In genomic region chr2:20138426-20138825, GRCm38 (mm10) we compare ENCODE assay signal across 22 mouse cellular contexts.
DNase-seq lines count a peak whose midpoint lies in the region; ATAC-seq and TF ChIP-seq lines count a peak whose summit lies in the region.
"Had no signal": no experiment of that assay in that cellular context is flagged by ENCODE, and none has a peak within 500 bp of the region (broad histone marks: within the 10 kb centered on the region; RNA-seq: fewer than 3 reads in every experiment).

No protein-coding gene starts in this region.

- H3K27me3 ChIP-seq in embryonic facial prominence, embryonic 14.5 days (replicated peaks; ENCODE audit: control insufficient read depth, insufficient read depth, low read length) = no peaks in the 10 kb centered on the region
- H3K27me3 ChIP-seq in embryonic facial prominence, embryonic 10.5 days (replicated peaks; ENCODE audit: low read depth, poor library complexity, severe bottlenecking) = no peaks in the 10 kb centered on the region
- no peaks in the 10 kb centered on the region; the same call in 1 of the 2 replicates for H3K27me3 ChIP-seq in forebrain, embryonic 12.5 days
- H3K27me3 ChIP-seq: CH12.LX, Patski had no signal

- no peak overlapping the region for H3K27ac ChIP-seq in embryonic facial prominence, embryonic 14.5 days (replicated peaks; ENCODE audit: low read depth, low read length)
- no peak overlapping the region for H3K27ac ChIP-seq in embryonic facial prominence, embryonic 10.5 days (replicated peaks)
- H3K27ac ChIP-seq in gastrocnemius, adult 2 months = no peak overlapping the region
- H3K27ac ChIP-seq in forebrain, embryonic 12.5 days = no peak overlapping the region

- H3K9ac ChIP-seq in embryonic facial prominence, embryonic 14.5 days (ENCODE audit: low read depth, low read length) = no peak overlapping the region
- H3K9ac ChIP-seq in forebrain, embryonic 12.5 days = no peak overlapping the region

- intact Hi-C loops in gastrocnemius, adult 2 months (cut with DNase I) = no loop called here

- no peaks in the 10 kb centered on the region for H3K36me3 ChIP-seq in embryonic facial prominence, embryonic 14.5 days (ENCODE audit: control insufficient read depth, insufficient read depth, low read length)
- no peaks in the 10 kb centered on the region for H3K36me3 ChIP-seq in embryonic facial prominence, embryonic 10.5 days (replicated peaks)
- no peaks in the 10 kb centered on the region for H3K36me3 ChIP-seq in forebrain, embryonic 12.5 days (replicated peaks)
- H3K36me3 ChIP-seq: G1E had no signal

- no peak for TF ChIP-seq CTCF in gastrocnemius, adult 2 months (IDR thresholded peaks at IDR 0.05)

- H3K4me1 ChIP-seq in embryonic facial prominence, embryonic 14.5 days (ENCODE audit: control insufficient read depth, insufficient read depth, low read length) = no peaks in the 10 kb centered on the region
- H3K4me1 ChIP-seq in embryonic facial prominence, embryonic 10.5 days = no peaks in the 10 kb centered on the region
- H3K4me1 ChIP-seq in forebrain, embryonic 12.5 days = no peaks in the 10 kb centered on the region

- no peak overlapping the region for H3K4me2 ChIP-seq in embryonic facial prominence, embryonic 14.5 days (ENCODE audit: low read depth, low read length)
- H3K4me2 ChIP-seq in forebrain, embryonic 12.5 days = no peak overlapping the region

- H3K4me3 ChIP-seq in embryonic facial prominence, embryonic 14.5 days (ENCODE audit: low read depth, low read length) = no peak overlapping the region
- no peak overlapping the region for H3K4me3 ChIP-seq in embryonic facial prominence, embryonic 10.5 days
- no peak overlapping the region for H3K4me3 ChIP-seq in gastrocnemius, adult 2 months
- H3K4me3 ChIP-seq in forebrain, embryonic 12.5 days (replicated peaks) = no peak overlapping the region

- 81% methylated on average over 1 of the region's 1 CpGs for whole genome bisulfite sequencing in embryonic facial prominence, embryonic 14.5 days
- 77% methylated on average over 1 of the region's 1 CpGs for WGBS in embryonic facial prominence, embryonic 10.5 days
- WGBS in forebrain, embryonic 12.5 days = 70% methylated on average over 1 of the region's 1 CpGs

- no peak for DNase-seq in embryonic facial prominence, embryonic 14.5 days (ENCODE audit: low spot score)
- no peak for DNase-seq in embryonic facial prominence, embryonic 10.5 days (ENCODE audit: low spot score)
- peak; percentile 66 for DNase-seq in retina, embryonic 14.5 days (ENCODE audit: low spot score)
- peak; percentile 85 for DNase-seq in retina, postnatal 1 day
- DNase-seq in retina, postnatal 7 days (ENCODE audit: low read depth, low spot score) = peak; percentile 1
- no peak for DNase-seq in embryo, embryonic 10 days (ENCODE audit: low spot score)
- DNase-seq in gastrocnemius, adult 2 months = no peak
- DNase-seq: adrenal gland, adult 2 months; adrenal gland, adult 8-10 months; adrenal gland, postnatal 10 days; adrenal gland, postnatal 14 days; adrenal gland, postnatal 25 days; adrenal gland, postnatal 36 days; B cell, adult 2 months; cerebellum, adult 11 months; cerebellum, adult 11-12 months had no signal

- no peaks in the 10 kb centered on the region for H3K9me3 ChIP-seq in embryonic facial prominence, embryonic 14.5 days (ENCODE audit: control insufficient read depth, low read length)
- no peaks in the 10 kb centered on the region for H3K9me3 ChIP-seq in embryonic facial prominence, embryonic 10.5 days
- no peaks in the 10 kb centered on the region for H3K9me3 ChIP-seq in forebrain, embryonic 12.5 days
- H3K9me3 ChIP-seq: G1E had no signal

- peak; percentile 33; the same call in 1 of the 2 replicates for ATAC-seq in embryonic facial prominence, embryonic 14.5 days (ENCODE audit: low read depth)
- ATAC-seq in forebrain, embryonic 12.5 days (ENCODE audit: low FRiP score) = no peak
- ATAC-seq: activated CD4-positive, CD25-positive, alpha-beta regulatory T cell, adult 4 months; CD4-positive, CD25-positive, alpha-beta regulatory T cell, adult 4 months; Patski had no signal

Comparison
In these comparisons a context has a peak if more than half of its experiments do, and no peak if none do; other contexts are left out.
1. DNase-seq: peak in retina, embryonic 14.5 days (single experiment), retina, postnatal 1 day (single experiment) and retina, postnatal 7 days (single experiment); none in embryonic facial prominence, embryonic 14.5 days (single experiment), embryonic facial prominence, embryonic 10.5 days (single experiment), embryo, embryonic 10 days (single experiment) and gastrocnemius, adult 2 months (single experiment).